Mouse (Mus musculus): ENCODE results near the gene Ankrd63.

The Ankrd63 gene

GRCm38 (mm10) chr2:118703913-118704730, at the start of gene Ankrd63:
Gene Ankrd63, minus strand, starts transcription at chr2:118703963.
- no peak for DNase-seq (ENCODE audit: low spot score)

DNA sequence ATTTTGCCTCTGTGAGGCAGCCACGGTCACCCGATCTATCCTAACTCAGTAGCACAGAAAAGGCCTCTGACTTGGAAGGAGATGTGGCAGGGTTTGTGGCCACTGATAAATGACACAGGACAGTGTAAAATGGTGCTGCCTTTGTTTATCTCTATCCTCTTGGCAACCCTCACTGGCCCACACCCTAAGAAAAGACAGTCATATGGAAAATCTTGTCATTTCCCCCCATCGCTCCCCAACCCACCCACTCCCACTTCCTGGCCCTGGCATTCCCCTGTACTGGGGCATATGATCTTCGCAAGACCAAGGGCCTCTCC, 49.0 kb upstream of the Ankrd63 start:
- no peak for DNase-seq (ENCODE audit: low spot score)

DNA sequence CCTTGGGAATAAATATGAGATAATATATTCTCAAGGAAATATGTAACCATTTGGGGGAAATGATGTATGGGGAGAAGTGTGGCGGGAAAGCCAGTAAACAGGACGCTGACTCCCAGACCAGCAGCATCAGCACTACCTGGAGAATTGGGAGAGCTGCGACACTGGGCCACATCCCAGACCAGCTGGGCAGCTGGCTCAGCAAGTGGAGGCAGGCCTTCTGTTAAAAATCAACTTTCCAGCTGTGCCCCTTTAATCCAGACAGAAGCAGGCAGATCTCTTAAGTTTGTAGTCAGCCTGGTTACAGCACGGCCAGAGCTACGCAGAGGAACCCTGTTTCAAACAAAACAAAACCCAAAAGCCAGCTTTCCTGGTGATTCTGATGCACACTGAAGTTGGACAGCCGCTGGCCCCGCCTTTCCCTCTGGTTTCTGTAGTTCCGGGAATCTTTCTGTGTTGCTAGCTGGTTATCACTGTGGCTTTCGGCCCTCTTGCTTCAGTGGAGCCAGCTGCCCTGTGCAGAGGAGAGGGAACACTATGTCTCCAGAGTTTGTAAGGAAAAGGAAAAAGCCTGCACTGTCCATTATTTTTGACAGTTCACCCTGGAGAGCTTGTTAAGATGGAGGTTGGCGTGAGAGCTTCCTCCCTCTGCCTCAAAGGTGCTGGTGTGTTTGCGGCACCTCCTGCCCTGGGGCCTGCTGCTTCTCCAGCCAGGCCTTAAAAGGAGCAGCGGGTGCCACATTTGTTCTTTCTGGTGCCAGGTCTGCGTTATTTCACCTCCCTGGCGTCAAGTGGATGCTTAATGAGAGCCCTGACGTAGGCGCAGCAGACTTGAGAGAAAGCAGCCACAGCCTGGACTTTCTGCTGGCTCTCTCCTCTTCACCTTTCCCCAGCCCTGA, 48.4 kb upstream of the Ankrd63 start:
- no peak for DNase-seq (ENCODE audit: low spot score)

GRCm38 (mm10) chr2:118750476-118750875, 46.7 kb upstream of the Ankrd63 start:
- DNase-seq (ENCODE audit: low spot score), result no peak

DNA sequence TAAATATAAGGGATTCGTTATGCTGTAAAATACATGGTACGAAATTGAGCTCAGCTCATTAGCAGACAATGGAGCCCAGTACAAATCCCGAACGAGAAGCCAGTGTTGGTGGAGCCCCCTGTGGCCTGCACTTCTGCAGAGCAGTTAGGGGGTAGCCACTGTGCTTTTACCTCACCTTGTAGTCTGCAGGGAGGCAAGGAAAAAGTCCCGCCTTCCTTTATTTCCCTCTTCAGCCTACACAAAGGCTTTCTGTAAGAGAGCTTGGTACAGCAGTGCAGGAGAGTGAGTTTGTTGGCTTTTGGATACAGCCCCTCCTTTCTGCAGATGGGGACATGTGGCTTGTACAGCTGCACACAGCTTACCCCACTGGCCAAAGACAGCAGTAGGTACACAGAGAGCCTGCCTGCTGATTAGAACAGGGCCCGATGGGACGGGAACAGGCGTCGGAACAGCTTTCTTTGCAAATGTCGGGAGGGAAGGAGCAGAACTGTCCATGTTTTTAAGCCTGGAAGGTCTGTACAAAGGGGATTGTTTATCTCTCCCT, 45.6 kb upstream of the Ankrd63 start:
- no peak for DNase-seq (ENCODE audit: low spot score)

GRCm38 (mm10) chr2:118747301-118747960, 43.7 kb upstream of the Ankrd63 start:
- DNase-seq (ENCODE audit: low spot score), result no peak

DNA sequence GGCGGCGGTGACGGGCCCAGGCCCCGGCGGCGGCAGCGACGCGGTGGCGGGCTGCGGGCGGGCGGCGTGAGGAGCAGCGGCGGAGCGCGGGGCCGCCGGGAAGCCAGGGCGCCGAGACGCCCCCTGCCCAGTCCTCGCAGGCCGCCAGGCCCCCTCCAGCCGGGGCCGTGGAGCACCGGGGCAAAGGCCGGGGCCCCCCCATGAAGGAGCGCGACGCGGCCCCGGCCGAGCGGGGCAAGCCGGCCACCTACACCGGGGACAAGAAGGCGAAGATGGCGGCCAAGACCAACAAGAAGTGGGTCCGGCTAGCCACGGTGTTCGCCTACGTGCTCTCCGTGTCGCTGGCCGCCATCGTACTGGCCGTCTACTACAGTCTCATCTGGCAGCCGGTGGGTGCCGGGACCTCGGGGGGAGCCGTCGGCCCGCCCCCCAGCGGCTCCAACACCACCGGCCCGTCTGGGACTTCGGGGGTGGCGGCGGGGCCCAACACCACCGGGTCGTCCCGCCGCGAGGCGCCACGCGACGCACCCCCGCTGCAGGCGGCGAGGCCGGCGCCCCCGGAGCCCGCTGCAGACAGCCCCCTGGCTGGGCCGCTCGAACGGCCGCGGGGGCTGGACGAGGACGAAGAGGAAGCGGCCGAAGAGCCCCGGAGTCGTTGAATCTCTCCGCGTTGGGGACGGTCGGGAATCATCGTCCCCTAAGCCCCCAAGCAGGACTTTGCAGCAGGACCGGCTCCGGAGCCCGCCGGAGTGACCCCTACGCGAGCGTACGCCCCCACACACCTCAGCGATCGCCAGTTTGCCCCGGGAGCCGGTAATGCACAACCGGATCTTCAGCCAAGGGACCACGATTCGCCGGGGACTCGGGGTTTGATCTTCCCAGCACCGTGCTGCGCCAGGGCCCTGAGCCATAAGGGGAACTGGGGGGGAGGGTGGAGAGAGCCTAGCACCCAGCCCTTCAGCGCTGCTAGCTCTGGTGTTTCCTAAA, 42.4 kb upstream of the Ankrd63 start:
- no peak for DNase-seq (ENCODE audit: low spot score)

DNA sequence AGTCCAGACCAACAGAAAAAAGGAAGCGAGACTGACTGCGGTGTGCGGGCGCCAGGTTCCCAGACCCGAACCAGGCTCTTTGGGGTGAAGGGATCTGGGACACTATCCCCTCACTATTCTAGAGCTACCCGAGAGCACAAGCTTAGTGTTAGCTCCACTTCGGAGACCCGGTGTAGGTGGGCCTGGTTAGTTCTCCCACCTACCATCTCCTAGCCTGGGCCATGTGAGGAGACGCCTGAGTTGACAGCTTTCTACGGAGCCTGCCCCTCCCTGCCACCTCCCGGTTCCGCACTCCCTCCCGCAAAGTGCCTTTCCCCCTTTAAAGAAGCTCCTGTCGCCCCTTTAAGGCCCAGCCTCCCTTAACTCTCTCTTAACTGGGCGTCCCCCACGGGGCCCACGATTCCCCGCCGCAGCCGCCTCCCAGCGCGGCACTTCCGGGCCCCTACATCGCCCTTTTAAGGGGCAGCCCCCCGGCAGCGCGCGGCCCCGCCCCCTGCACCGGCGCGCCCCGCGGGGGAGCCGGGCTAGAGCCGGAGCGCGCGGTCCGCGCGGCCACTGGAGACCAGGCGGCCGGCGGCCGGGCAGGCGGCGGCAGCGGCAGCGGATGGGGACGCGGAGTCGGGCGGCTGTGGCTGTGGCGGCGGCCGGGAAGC, 41.6 kb upstream of the Ankrd63 start, which contains the start of gene Inafm2:
Inafm2 (plus strand) TSS at position 527 of the 653 bp plus-strand sequence.
- peak; percentile 90 for DNase-seq (ENCODE audit: low spot score)

- DNase-seq (ENCODE audit: low spot score), result no peak
These were observed 40.9 kb upstream of the Ankrd63 start for GRCm38 (mm10) chr2:118744621-118745020.

GRCm38 (mm10) chr2:118743261-118743943, 39.6 kb upstream of the Ankrd63 start:
- DNase-seq (ENCODE audit: low spot score), result peak; percentile 71

DNA sequence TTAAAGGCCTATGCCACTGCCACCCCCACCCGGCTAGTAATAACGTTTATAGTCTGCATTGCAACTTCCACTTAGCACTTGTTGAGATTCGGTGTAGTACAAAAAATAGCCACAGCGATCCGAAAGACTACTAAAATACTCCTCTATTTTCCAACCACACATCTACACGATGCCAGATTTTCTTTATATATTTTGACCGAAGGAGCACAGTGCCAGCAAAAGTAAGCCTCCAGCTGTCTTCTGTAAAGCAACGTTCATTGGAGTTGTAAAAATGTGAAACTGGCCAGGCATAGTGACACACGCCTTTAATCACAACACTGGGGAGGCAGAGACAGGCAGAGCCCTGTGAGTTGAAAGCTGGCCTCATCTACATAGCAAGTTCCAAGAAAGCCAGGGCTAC, 37.4 kb upstream of the Ankrd63 start:
- no peak for DNase-seq (ENCODE audit: low spot score)

DNA sequence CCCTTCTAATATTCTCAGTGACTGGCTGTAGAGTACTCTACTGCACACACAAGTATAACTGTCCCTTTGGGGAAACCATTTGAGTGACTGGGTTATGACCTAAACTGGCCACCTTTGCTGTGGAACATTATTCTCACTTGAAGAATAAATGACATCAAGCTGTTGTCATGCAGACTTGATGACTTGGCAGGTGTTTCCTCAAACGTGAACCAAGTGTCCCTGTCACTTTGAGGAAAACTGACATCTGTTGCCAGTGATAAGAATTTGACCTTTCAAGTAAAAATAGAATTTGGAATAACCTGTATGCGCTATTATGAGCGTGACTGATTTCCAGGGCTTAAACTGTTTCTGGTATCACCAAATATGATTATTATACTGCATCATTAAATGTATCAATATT, 36.6 kb upstream of the Ankrd63 start:
- no peak for DNase-seq (ENCODE audit: low spot score)

DNA sequence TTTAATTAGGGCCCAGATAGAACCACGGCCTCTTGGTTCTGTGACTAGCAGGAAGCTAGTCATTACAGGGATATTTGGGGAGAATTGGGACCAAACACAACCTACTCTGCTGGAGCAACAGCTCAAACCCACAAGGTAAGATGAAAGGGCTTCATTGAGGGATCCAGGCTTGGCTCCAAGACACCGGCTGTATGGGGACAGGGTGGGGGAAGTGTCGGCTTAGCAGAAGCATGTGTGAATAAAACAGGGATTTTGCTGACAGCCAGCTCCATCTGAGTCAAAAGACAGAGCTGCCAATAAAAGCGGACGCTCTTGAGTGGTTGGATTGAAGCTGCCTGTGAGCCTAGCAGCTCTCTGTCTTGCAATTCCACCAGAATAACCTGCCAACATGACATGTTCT, 29.6 kb upstream of the Ankrd63 start:
- peak; percentile 56 for DNase-seq (ENCODE audit: low spot score)

GRCm38 (mm10) chr2:118731981-118732380, 28.2 kb upstream of the Ankrd63 start:
- no peak for DNase-seq (ENCODE audit: low spot score)

DNA sequence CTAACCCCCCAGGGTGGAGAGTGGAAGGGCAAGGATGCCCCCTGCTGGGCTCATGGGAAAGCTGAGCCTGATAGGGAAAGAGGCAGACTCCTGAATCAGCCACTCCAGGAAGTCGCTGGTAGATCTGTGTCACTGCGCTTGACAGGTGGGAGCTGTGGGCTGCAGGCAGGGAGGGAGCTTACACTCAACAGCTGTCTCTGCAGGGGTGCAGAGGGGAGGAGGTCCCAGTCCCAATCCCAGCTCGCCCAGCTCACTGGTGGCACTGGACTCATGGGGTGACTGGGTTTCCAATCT, 26.8 kb upstream of the Ankrd63 start:
- DNase-seq (ENCODE audit: low spot score), result peak; percentile 81

DNA sequence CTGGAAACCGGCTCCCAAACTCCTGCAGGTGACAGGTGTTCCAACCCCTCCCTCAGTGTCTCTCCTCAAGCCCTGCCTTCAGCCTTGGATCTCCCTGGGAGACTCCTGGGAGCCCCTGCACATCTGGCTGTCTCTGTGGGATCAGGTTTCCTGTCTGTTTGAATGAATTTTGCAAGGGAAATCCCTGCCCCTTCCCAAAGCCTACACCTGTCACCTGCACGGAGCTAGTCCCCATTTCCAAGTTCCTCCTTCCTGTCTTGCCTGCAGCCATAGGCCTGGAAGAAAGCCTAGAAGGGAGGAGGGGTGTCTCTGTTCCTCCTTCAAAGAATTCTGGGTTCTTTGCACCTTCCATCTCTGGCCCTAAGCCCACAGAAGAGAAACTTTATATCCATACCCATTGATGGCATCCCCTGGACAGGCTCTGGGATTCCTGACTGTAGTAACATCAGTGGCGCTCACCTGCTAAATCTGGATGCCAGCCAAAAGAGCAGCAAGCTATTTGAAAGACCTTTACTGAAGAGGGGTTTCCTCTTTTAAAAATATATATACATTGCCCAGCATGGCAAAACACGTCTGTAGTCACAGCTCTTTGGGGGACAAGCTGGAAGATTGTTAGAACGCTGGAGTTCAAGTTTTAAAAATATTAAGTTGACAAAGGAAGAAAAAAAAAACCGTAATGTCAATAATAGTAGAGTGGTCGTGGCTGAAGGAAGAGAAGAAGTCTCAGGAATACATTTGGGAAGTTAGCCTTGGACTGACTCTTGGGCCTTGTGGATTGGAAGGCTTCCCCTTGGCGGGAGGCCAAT, 26.3 kb upstream of the Ankrd63 start:
- DNase-seq (ENCODE audit: low spot score), result no peak

DNA sequence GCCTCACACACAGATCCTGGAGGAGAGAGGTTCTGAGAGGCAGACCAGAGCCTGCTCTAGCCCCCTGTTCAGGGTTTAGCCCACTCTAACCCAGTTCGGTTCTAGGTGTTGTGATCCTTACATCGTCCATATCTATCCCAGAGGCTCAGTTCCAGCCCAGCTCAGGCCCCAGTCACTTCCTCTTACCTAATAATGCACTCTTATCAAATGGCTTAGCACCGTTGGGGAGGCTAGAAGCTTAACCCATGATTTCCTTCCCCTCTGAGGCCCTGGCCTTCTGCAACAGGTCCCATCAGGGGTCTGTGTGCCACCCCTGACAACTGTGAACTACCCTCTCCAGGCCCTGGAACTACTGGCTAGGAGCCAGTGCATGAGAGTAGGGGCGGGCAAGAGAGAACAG, 25.4 kb upstream of the Ankrd63 start:
- no peak for DNase-seq (ENCODE audit: low spot score)

DNA sequence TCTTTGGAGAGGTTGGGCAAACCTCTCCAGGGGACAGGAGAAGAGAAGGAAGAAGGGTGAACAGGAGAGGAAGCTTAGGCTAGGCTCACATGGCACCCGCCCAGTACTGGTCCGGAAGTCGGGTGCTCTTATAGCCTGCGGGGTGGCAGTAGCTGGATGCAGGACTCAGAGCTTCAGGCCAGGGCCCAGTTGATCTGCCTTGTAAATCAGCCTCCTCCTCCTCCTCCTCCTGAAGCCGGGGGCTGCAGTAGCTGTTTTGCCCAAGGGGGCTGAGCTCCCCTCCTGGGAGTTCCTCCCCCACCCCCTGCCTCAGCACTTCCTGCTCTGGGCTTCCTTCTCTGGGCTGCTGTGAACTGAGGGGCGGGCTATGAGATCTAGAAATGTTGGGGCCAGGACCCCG, 24.6 kb upstream of the Ankrd63 start, which contains the start of gene Plcb2:
Plcb2 (minus strand) TSS at position 102 of the 400 bp plus-strand sequence.
- DNase-seq (ENCODE audit: low spot score), result no peak

- no peak for DNase-seq (ENCODE audit: low spot score)
These were observed 24.1 kb upstream of the Ankrd63 start for GRCm38 (mm10) chr2:118727911-118728310.

Data from layer of hippocampus, adult 11-12 months (tissue).